Mouse (Mus musculus) olfactory bulb, adult 2 months (tissue): ENCODE measurements at regions not wholly inside any gene's neighbourhood (a gene's known extent, or its start where the extent isn't known, plus 50 kb on each side); places are given as distances from the start of the nearest gene placed in this dataset.

ENCODE experiments used
- CTCF ChIP-seq: fragments of 200-500 bp; IDR thresholded peaks from 2 replicates; pipeline ENCODE4 v1.5.1; 2012; ENCODE audit warnings: low read depth, mild to moderate bottlenecking, low read length, moderate library complexity; ENCODE audit not compliant: insufficient read depth
- POLR2A ChIP-seq: fragments of 200-500 bp; IDR thresholded peaks from 2 replicates; pipeline ENCODE4 v1.6.1; 2012; ENCODE audit warnings: mild to moderate bottlenecking, low read depth, low read length, moderate library complexity; ENCODE audit not compliant: insufficient read depth

- TF ChIP-seq CTCF: no peak
- TF ChIP-seq POLR2A: no peak
These were observed 179.3 kb downstream of the Nuak1 start for GRCm38 (mm10) chr10:84260931-84261650.
